Mouse (Mus musculus): Measurements from ENCODE around the gene Erbb3. TPM values are rescaled to one million over a fixed set of nuclear protein-coding genes. Genes with fewer than 3 reads are reported as not detected.
"Not testable (repeated sequence)": the region's sequence is repeated elsewhere in the genome, so short reads cannot be mapped to it uniquely, and the experiment has no call there.

The Erbb3 gene
- total RNA-seq (2014; rRNA removed; ENCODE audit: low replicate concordance) (6.9 and 10.6 TPM in 2 replicates), polyA plus RNA-seq (2015; fragmentation: Nextera tagmentation; extraction: Ambion mirVana) (3.0 and 3.1 TPM in 2 replicates)

GRCm38 (mm10) chr10:128589464-128590192 is at the start of gene Erbb3:
TSS of gene Erbb3 (minus strand) at chr10:128589652.
- peaks cover 19% of the 10 kb centered on the region; the same call in 1 of the 2 replicates for H3K27me3 ChIP-seq (ENCODE audit: control insufficient read depth, insufficient read depth, low read length)
- H3K27ac ChIP-seq (ENCODE audit: low read depth) = no peak within 1 kb of the TSS
- peak within 1 kb of the TSS; percentile 92 for H3K4me2 ChIP-seq (ENCODE audit: low read depth, low read length)
- peak; percentile 42 for ATAC-seq (ENCODE audit: insufficient read depth, low read depth)
- H3K9ac ChIP-seq (replicated peaks; ENCODE audit: low read depth, low read length) = peak within 1 kb of the TSS; percentile 43
- TF ChIP-seq CTCF (IDR thresholded peaks at IDR 0.05; ENCODE audit: low read depth) = no peak
- no peak for TF ChIP-seq EP300 (IDR thresholded peaks at IDR 0.05; ENCODE audit: low read depth)
- DNase-seq (ENCODE audit: low spot score) = no peak
- no peaks in the 10 kb centered on the region for H3K9me3 ChIP-seq (replicated peaks; ENCODE audit: control insufficient read depth, low read length)
- WGBS = under 1% methylated on average over 43 of the region's 43 CpGs
- no peaks in the 10 kb centered on the region for H3K36me3 ChIP-seq (replicated peaks; ENCODE audit: control insufficient read depth, insufficient read depth, low read length)
- peak within 1 kb of the TSS; percentile 79 for H3K4me3 ChIP-seq (ENCODE audit: low read depth, low read length)
- H3K4me1 ChIP-seq (ENCODE audit: control insufficient read depth, insufficient read depth) = peaks cover 5% of the 10 kb centered on the region

GRCm38 (mm10) chr10:128637011-128637410 is 47.6 kb upstream of the Erbb3 start:
- TF ChIP-seq CTCF (IDR thresholded peaks at IDR 0.05; ENCODE audit: low read depth) (no peak), EP300 (IDR thresholded peaks at IDR 0.05; ENCODE audit: low read depth) (no peak)
- no peak for ATAC-seq (ENCODE audit: insufficient read depth, low read depth)
- Histone ChIP-seq H3K4me2 (ENCODE audit: low read depth, low read length) (no peak overlapping the region; the same call in 1 of the 2 replicates), H3K9ac (replicated peaks; ENCODE audit: low read depth, low read length) (no peak overlapping the region), H3K27ac (ENCODE audit: low read depth) (peak overlapping the region; percentile 4; the same call in 1 of the 2 replicates), H3K9me3 (replicated peaks; ENCODE audit: control insufficient read depth, low read length) (no peaks in the 10 kb centered on the region), H3K4me3 (ENCODE audit: low read depth, low read length) (no peak overlapping the region), H3K4me1 (ENCODE audit: control insufficient read depth, insufficient read depth) (peaks cover 2% of the 10 kb centered on the region; the same call in 1 of the 2 replicates), H3K36me3 (replicated peaks; ENCODE audit: control insufficient read depth, insufficient read depth, low read length) (no peaks in the 10 kb centered on the region), H3K27me3 (ENCODE audit: control insufficient read depth, insufficient read depth, low read length) (no peaks in the 10 kb centered on the region)
- DNase-seq (ENCODE audit: low spot score) = no peak
- WGBS = 23% methylated on average over 11 of the region's 11 CpGs

GRCm38 (mm10) chr10:128636561-128636960 is 47.1 kb upstream of the Erbb3 start:
- WGBS = 42% methylated on average over 6 of the region's 6 CpGs
- DNase-seq (ENCODE audit: low spot score) = no peak
- Histone ChIP-seq H3K36me3 (replicated peaks; ENCODE audit: control insufficient read depth, insufficient read depth, low read length) (no peaks in the 10 kb centered on the region), H3K9me3 (replicated peaks; ENCODE audit: control insufficient read depth, low read length) (no peaks in the 10 kb centered on the region), H3K9ac (replicated peaks; ENCODE audit: low read depth, low read length) (no peak overlapping the region), H3K4me2 (ENCODE audit: low read depth, low read length) (no peak overlapping the region; the same call in 1 of the 2 replicates), H3K27me3 (ENCODE audit: control insufficient read depth, insufficient read depth, low read length) (no peaks in the 10 kb centered on the region), H3K4me1 (ENCODE audit: control insufficient read depth, insufficient read depth) (no peaks in the 10 kb centered on the region), H3K4me3 (ENCODE audit: low read depth, low read length) (no peak overlapping the region), H3K27ac (ENCODE audit: low read depth) (no peak overlapping the region)
- ATAC-seq (ENCODE audit: insufficient read depth, low read depth) = no peak
- no peak for TF ChIP-seq CTCF (IDR thresholded peaks at IDR 0.05; ENCODE audit: low read depth)
- TF ChIP-seq EP300 (IDR thresholded peaks at IDR 0.05; ENCODE audit: low read depth) = no peak

GRCm38 (mm10) chr10:128635697-128636096 is 46.2 kb upstream of the Erbb3 start:
- 93% methylated on average over 13 of the region's 13 CpGs for WGBS
- no peaks in the 10 kb centered on the region for H3K27me3 ChIP-seq (ENCODE audit: control insufficient read depth, insufficient read depth, low read length)
- no peak overlapping the region for H3K9ac ChIP-seq (replicated peaks; ENCODE audit: low read depth, low read length)
- H3K4me2 ChIP-seq (ENCODE audit: low read depth, low read length) = no peak overlapping the region
- no peaks in the 10 kb centered on the region for H3K36me3 ChIP-seq (replicated peaks; ENCODE audit: control insufficient read depth, insufficient read depth, low read length)
- H3K4me3 ChIP-seq (ENCODE audit: low read depth, low read length) = no peak overlapping the region
- TF ChIP-seq CTCF (IDR thresholded peaks at IDR 0.05; ENCODE audit: low read depth) (no peak), EP300 (IDR thresholded peaks at IDR 0.05; ENCODE audit: low read depth) (no peak)
- H3K4me1 ChIP-seq (ENCODE audit: control insufficient read depth, insufficient read depth) = no peaks in the 10 kb centered on the region
- no peaks in the 10 kb centered on the region for H3K9me3 ChIP-seq (replicated peaks; ENCODE audit: control insufficient read depth, low read length)
- DNase-seq (ENCODE audit: low spot score) (no peak), ATAC-seq (ENCODE audit: insufficient read depth, low read depth) (no peak)
- no peak overlapping the region for H3K27ac ChIP-seq (ENCODE audit: low read depth)

- H3K9ac ChIP-seq (replicated peaks; ENCODE audit: low read depth, low read length) = no peak overlapping the region
- no peak overlapping the region for H3K27ac ChIP-seq (ENCODE audit: low read depth)
- H3K4me3 ChIP-seq (ENCODE audit: low read depth, low read length) = no peak overlapping the region
- ATAC-seq (ENCODE audit: insufficient read depth, low read depth) (no peak), DNase-seq (ENCODE audit: low spot score) (no peak)
- no peaks in the 10 kb centered on the region for H3K36me3 ChIP-seq (replicated peaks; ENCODE audit: control insufficient read depth, insufficient read depth, low read length)
- TF ChIP-seq EP300 (IDR thresholded peaks at IDR 0.05; ENCODE audit: low read depth) = no peak
- TF ChIP-seq CTCF (IDR thresholded peaks at IDR 0.05; ENCODE audit: low read depth) = no peak
- no peaks in the 10 kb centered on the region for H3K4me1 ChIP-seq (ENCODE audit: control insufficient read depth, insufficient read depth)
- no peaks in the 10 kb centered on the region for H3K9me3 ChIP-seq (replicated peaks; ENCODE audit: control insufficient read depth, low read length)
- no peak overlapping the region for H3K4me2 ChIP-seq (ENCODE audit: low read depth, low read length)
- H3K27me3 ChIP-seq (ENCODE audit: control insufficient read depth, insufficient read depth, low read length) = no peaks in the 10 kb centered on the region
- 24% methylated on average over 6 of the region's 6 CpGs for WGBS
Observed at GRCm38 (mm10) chr10:128631571-128631970, 42.1 kb upstream of the Erbb3 start.

- not testable (repeated sequence) for H3K4me3 ChIP-seq (ENCODE audit: low read depth, low read length); ATAC-seq (ENCODE audit: insufficient read depth, low read depth); H3K4me2 ChIP-seq (ENCODE audit: low read depth, low read length); H3K27ac ChIP-seq (ENCODE audit: low read depth); H3K27me3 ChIP-seq (ENCODE audit: control insufficient read depth, insufficient read depth, low read length); H3K4me1 ChIP-seq (ENCODE audit: control insufficient read depth, insufficient read depth); H3K9me3 ChIP-seq (replicated peaks; ENCODE audit: control insufficient read depth, low read length); H3K9ac ChIP-seq (replicated peaks; ENCODE audit: low read depth, low read length); DNase-seq (ENCODE audit: low spot score); H3K36me3 ChIP-seq (replicated peaks; ENCODE audit: control insufficient read depth, insufficient read depth, low read length)
- 73% methylated on average over 5 of the region's 5 CpGs for WGBS
Observed at GRCm38 (mm10) chr10:128630306-128630705, 40.9 kb upstream of the Erbb3 start.
